Mouse (Mus musculus) right cerebral cortex, postnatal 4 days (tissue): ENCODE measurements at regions not wholly inside any gene's neighbourhood (a gene's known extent, or its start where the extent isn't known, plus 50 kb on each side); places are given as distances from the start of the nearest gene placed in this dataset.
"Not testable (repeated sequence)": the region's sequence is repeated elsewhere in the genome, so short reads cannot be mapped to it uniquely, and the experiment has no call there.

Experiments
- DNase-seq: peaks from one replicate; pipeline ENCODE4 v3.0.0-alpha.2; 2022

- DNase-seq: no peak
These were observed 77.6 kb downstream of the Elovl4 start for GRCm38 (mm10) chr9:83728428-83728827.

- peak; percentile 73 for DNase-seq
These were observed 78.5 kb downstream of the Elovl4 start for GRCm38 (mm10) chr9:83727462-83728189.

- no peak for DNase-seq
These were observed 79.1 kb downstream of the Elovl4 start for GRCm38 (mm10) chr9:83726979-83727378.

- DNase-seq: peak; percentile 14
These were observed 80.0 kb downstream of the Elovl4 start for GRCm38 (mm10) chr9:83726105-83726504.

GRCm38 (mm10) chr9:83725545-83725944, 80.5 kb downstream of the Elovl4 start:
- DNase-seq: no peak

GRCm38 (mm10) chr9:83720982-83721381, 85.1 kb downstream of the Elovl4 start:
- DNase-seq: no peak

GRCm38 (mm10) chr9:83719811-83720210, 86.3 kb downstream of the Elovl4 start:
- DNase-seq: no peak

- not testable (repeated sequence) for DNase-seq
These were observed 88.0 kb downstream of the Elovl4 start for GRCm38 (mm10) chr9:83718084-83718483.

- no peak for DNase-seq
These were observed 89.8 kb downstream of the Elovl4 start for GRCm38 (mm10) chr9:83716101-83716763.

GRCm38 (mm10) chr9:83707361-83707760, 98.7 kb downstream of the Elovl4 start:
- no peak for DNase-seq

GRCm38 (mm10) chr9:83706071-83706470, 100.0 kb downstream of the Elovl4 start:
- DNase-seq: no peak

- no peak for DNase-seq
These were observed 101.9 kb downstream of the Elovl4 start for GRCm38 (mm10) chr9:83704186-83704585.

- no peak for DNase-seq
These were observed 105.2 kb downstream of the Elovl4 start for GRCm38 (mm10) chr9:83700916-83701315.

- no peak for DNase-seq
These were observed 106.0 kb downstream of the Elovl4 start for GRCm38 (mm10) chr9:83700056-83700455.

GRCm38 (mm10) chr9:83691332-83692198, 114.5 kb downstream of the Elovl4 start:
- peak; percentile 81 for DNase-seq
